Mouse (Mus musculus): ENCODE results near the gene Samd8.
A peak's percentile ranks its signal among the peaks of the same experiment; 100 is the strongest.

- TF ChIP-seq CTCF (conservative IDR thresholded peaks at IDR 0.05 in 1 of 2, IDR thresholded peaks at IDR 0.05 in 1 of 2; ENCODE audit: low read depth in 2 of 2, low read length in 2 of 2) (no peak), MAFK (IDR thresholded peaks at IDR 0.05; ENCODE audit: insufficient replicate concordance, low read length) (no peak), POLR2AphosphoS2 (IDR thresholded peaks at IDR 0.05; ENCODE audit: low read depth, low read length) (no peak), POLR2A (IDR thresholded peaks at IDR 0.05; ENCODE audit: low read depth, low read length) (no peak), CHD2 (IDR thresholded peaks at IDR 0.05; ENCODE audit: low read length) (peak; percentile 23; the same call in 1 of the 2 replicates), E2F4 (IDR thresholded peaks at IDR 0.05; ENCODE audit: insufficient replicate concordance, low read depth, low read length) (no peak), UBTF (IDR thresholded peaks at IDR 0.05; ENCODE audit: low read depth, low read length) (peak; percentile 61; the same call in 1 of the 2 replicates), MAX (IDR thresholded peaks at IDR 0.05; ENCODE audit: low read length) (no peak), JUN (IDR thresholded peaks at IDR 0.05; ENCODE audit: insufficient read depth, low read depth, low read length) (no peak), EP300 (IDR thresholded peaks at IDR 0.05; ENCODE audit: low read length) (no peak)
Measured at GRCm38 (mm10) chr14:21750881-21751542, 681 bp downstream of the Samd8 start, which contains the start of gene Dusp13.
